ENCODE assay signal across 28 mouse cellular contexts in the genomic region with DNA sequence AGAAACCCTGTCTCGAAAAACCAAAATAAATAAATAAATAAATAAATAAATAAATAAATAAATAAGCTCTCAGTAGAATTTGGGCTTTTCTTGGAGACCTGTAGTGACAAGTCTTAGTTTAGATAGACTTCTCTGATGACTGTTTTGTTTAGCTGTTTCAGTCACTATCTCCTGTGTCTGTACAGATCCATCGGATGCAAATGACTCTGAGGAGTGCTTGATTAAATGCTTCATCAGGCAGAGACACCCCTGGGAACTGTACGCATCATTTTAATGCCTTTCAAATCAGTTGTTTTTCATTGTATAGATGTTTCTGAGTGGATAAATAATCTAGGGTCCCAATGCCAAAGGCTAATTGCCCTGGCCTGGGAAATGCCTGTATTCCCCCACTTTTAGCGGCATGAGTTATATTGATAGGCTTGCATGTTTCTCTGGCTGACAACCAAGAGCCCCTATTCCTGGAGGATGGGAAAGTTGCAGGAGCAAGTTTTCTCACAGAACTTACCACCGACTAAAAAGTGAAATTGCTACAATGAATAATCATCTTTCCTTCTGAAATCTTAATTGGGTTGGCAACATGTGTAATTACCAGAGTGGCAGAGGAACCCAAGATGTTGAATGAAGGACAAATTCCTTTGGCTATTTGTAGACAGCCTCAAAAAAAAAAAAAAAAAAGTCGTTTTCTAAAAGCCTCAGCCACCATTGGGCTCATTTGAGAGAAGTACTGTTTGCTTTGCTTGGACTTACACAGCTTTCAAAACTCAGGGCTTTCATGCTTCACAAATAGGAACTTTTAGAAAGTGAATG.
A peak's percentile ranks its signal among the peaks of the same experiment; 100 is the strongest.
DNase-seq lines count a peak whose midpoint lies in the region; ATAC-seq and TF ChIP-seq lines count a peak whose summit lies in the region.
"Had no signal": no experiment of that assay in that cellular context is flagged by ENCODE, and none has a peak within 500 bp of the region (broad histone marks: within the 10 kb centered on the region; RNA-seq: fewer than 3 reads in every experiment).

No protein-coding gene starts in this region.

- H3K9ac ChIP-seq in embryonic facial prominence, embryonic 14.5 days (ENCODE audit: low read depth, low read length): no peak overlapping the region
- no peak overlapping the region for H3K9ac ChIP-seq in midbrain, embryonic 12.5 days (replicated peaks)
- H3K9ac ChIP-seq in midbrain, embryonic 16.5 days (ENCODE audit: low read depth, low read length): no peak overlapping the region
- no peak overlapping the region for H3K9ac ChIP-seq in forebrain, embryonic 16.5 days (replicated peaks; ENCODE audit: low read depth, low read length)
- H3K9ac ChIP-seq: embryonic facial prominence, embryonic 13.5 days; heart, embryonic 13.5 days; limb, embryonic 12.5 days; liver, embryonic 15.5 days; lung, embryonic 14.5 days had no signal

- H3K4me3 ChIP-seq in embryonic facial prominence, embryonic 14.5 days (ENCODE audit: low read depth, low read length): no peak overlapping the region
- no peak overlapping the region for H3K4me3 ChIP-seq in embryonic facial prominence, embryonic 10.5 days
- H3K4me3 ChIP-seq in midbrain, embryonic 12.5 days: no peak overlapping the region
- H3K4me3 ChIP-seq in midbrain, embryonic 16.5 days (ENCODE audit: low read depth, low read length): no peak overlapping the region
- no peak overlapping the region for H3K4me3 ChIP-seq in forebrain, embryonic 16.5 days (replicated peaks; ENCODE audit: low read length)
- H3K4me3 ChIP-seq: embryonic facial prominence, embryonic 13.5 days; erythroblast, embryonic 14.5 days; heart, embryonic 13.5 days; limb, embryonic 12.5 days; liver, embryonic 15.5 days; midbrain, embryonic 10.5 days had no signal

- H3K27me3 ChIP-seq in embryonic facial prominence, embryonic 14.5 days (replicated peaks; ENCODE audit: control insufficient read depth, insufficient read depth, low read length): no peaks in the 10 kb centered on the region
- no peaks in the 10 kb centered on the region for H3K27me3 ChIP-seq in embryonic facial prominence, embryonic 10.5 days (replicated peaks; ENCODE audit: low read depth, poor library complexity, severe bottlenecking)
- H3K27me3 ChIP-seq in midbrain, embryonic 12.5 days: no peaks in the 10 kb centered on the region
- H3K27me3 ChIP-seq in midbrain, embryonic 16.5 days (ENCODE audit: control insufficient read depth, insufficient read depth, low read depth, low read length): no peaks in the 10 kb centered on the region
- no peaks in the 10 kb centered on the region for H3K27me3 ChIP-seq in forebrain, embryonic 16.5 days (replicated peaks; ENCODE audit: control insufficient read depth, insufficient read depth, low read length)
- H3K27me3 ChIP-seq: CH12.LX; embryonic facial prominence, embryonic 13.5 days; heart, embryonic 13.5 days; limb, embryonic 12.5 days; liver, embryonic 15.5 days had no signal

- no peak overlapping the region for H3K4me2 ChIP-seq in embryonic facial prominence, embryonic 14.5 days (ENCODE audit: low read depth, low read length)
- no peak overlapping the region for H3K4me2 ChIP-seq in midbrain, embryonic 12.5 days (replicated peaks)
- H3K4me2 ChIP-seq in midbrain, embryonic 16.5 days (ENCODE audit: low read length): no peak overlapping the region
- no peak overlapping the region for H3K4me2 ChIP-seq in forebrain, embryonic 16.5 days (ENCODE audit: low read length)
- H3K4me2 ChIP-seq: embryonic facial prominence, embryonic 13.5 days; heart, embryonic 13.5 days; limb, embryonic 12.5 days; liver, embryonic 15.5 days; lung, embryonic 14.5 days had no signal

- peaks cover 2% of the 10 kb centered on the region; the same call in 1 of the 2 replicates for H3K4me1 ChIP-seq in embryonic facial prominence, embryonic 14.5 days (ENCODE audit: control insufficient read depth, insufficient read depth, low read length)
- peaks cover 11% of the 10 kb centered on the region for H3K4me1 ChIP-seq in embryonic facial prominence, embryonic 10.5 days
- H3K4me1 ChIP-seq in midbrain, embryonic 12.5 days: no peaks in the 10 kb centered on the region
- H3K4me1 ChIP-seq in midbrain, embryonic 16.5 days (ENCODE audit: control insufficient read depth, insufficient read depth, low read length): no peaks in the 10 kb centered on the region
- no peaks in the 10 kb centered on the region for H3K4me1 ChIP-seq in forebrain, embryonic 16.5 days (replicated peaks; ENCODE audit: control insufficient read depth, insufficient read depth, low read length)
- H3K4me1 ChIP-seq: embryonic facial prominence, embryonic 13.5 days; heart, embryonic 13.5 days; limb, embryonic 12.5 days; liver, embryonic 15.5 days; midbrain, embryonic 10.5 days had no signal

- ATAC-seq in embryonic facial prominence, embryonic 14.5 days (ENCODE audit: low read depth): no peak
- ATAC-seq in midbrain, embryonic 12.5 days (ENCODE audit: low FRiP score, low read depth): peak; percentile 47; the same call in 1 of the 2 replicates
- ATAC-seq in midbrain, embryonic 16.5 days: no peak
- ATAC-seq in forebrain, embryonic 16.5 days: peak; percentile 82
- ATAC-seq: intestine, embryonic 16.5 days had no signal

- H3K9me3 ChIP-seq in embryonic facial prominence, embryonic 14.5 days (ENCODE audit: control insufficient read depth, low read length): no peaks in the 10 kb centered on the region
- H3K9me3 ChIP-seq in embryonic facial prominence, embryonic 10.5 days: no peaks in the 10 kb centered on the region
- no peaks in the 10 kb centered on the region for H3K9me3 ChIP-seq in midbrain, embryonic 12.5 days
- H3K9me3 ChIP-seq in midbrain, embryonic 16.5 days (replicated peaks; ENCODE audit: control insufficient read depth, low read length, poor library complexity, severe bottlenecking): no peaks in the 10 kb centered on the region
- no peaks in the 10 kb centered on the region for H3K9me3 ChIP-seq in forebrain, embryonic 16.5 days (ENCODE audit: control insufficient read depth, low read length)
- H3K9me3 ChIP-seq: embryonic facial prominence, embryonic 13.5 days; heart, embryonic 13.5 days; limb, embryonic 12.5 days; liver, embryonic 15.5 days; midbrain, embryonic 10.5 days had no signal

- WGBS in embryonic facial prominence, embryonic 14.5 days: 61% methylated on average over 6 of the region's 6 CpGs
- WGBS in embryonic facial prominence, embryonic 10.5 days: 65% methylated on average over 6 of the region's 6 CpGs
- WGBS in midbrain, embryonic 12.5 days: 61% methylated on average over 6 of the region's 6 CpGs
- 56% methylated on average over 6 of the region's 6 CpGs for WGBS in midbrain, embryonic 16.5 days
- 12% methylated on average over 6 of the region's 6 CpGs for WGBS in forebrain, embryonic 16.5 days

- TF ChIP-seq POLR2A in brain, embryonic 14.5 days (IDR thresholded peaks at IDR 0.05; ENCODE audit: borderline replicate concordance, extremely low read depth, insufficient read depth, insufficient read length, poor library complexity, severe bottlenecking): no peak

- H3K27ac ChIP-seq in embryonic facial prominence, embryonic 14.5 days (replicated peaks; ENCODE audit: low read depth, low read length): no peak overlapping the region
- H3K27ac ChIP-seq in embryonic facial prominence, embryonic 10.5 days (replicated peaks): no peak overlapping the region
- H3K27ac ChIP-seq in midbrain, embryonic 12.5 days (replicated peaks): no peak overlapping the region
- no peak overlapping the region for H3K27ac ChIP-seq in midbrain, embryonic 16.5 days (ENCODE audit: low read length)
- no peak overlapping the region for H3K27ac ChIP-seq in forebrain, embryonic 16.5 days (ENCODE audit: low read length)
- H3K27ac ChIP-seq: embryonic facial prominence, embryonic 13.5 days; heart, embryonic 13.5 days; limb, embryonic 12.5 days; liver, embryonic 15.5 days; midbrain, embryonic 10.5 days; stomach, postnatal 0 days had no signal

- DNase-seq in embryonic facial prominence, embryonic 14.5 days (ENCODE audit: low spot score): peak; percentile 37
- no peak for DNase-seq in embryonic facial prominence, embryonic 10.5 days (ENCODE audit: low spot score)
- DNase-seq in brain, embryonic 14.5 days (ENCODE audit: low read depth): peak; percentile 92
- DNase-seq in thymus, postnatal 4 days: no peak
- no peak for DNase-seq in lung, postnatal 10 days
- DNase-seq: adrenal gland, adult 8-10 months; cerebellum, adult 11 months; cerebellum, adult 9-10 months; embryo, embryonic 11 days; heart, postnatal 10 days; kidney, postnatal 14 days; layer of hippocampus, adult 9-11 months; lung, embryonic 14.5 days; right cerebral cortex, postnatal 4 days; thymus, adult 18-20 months; thymus, postnatal 25 days had no signal

- no peaks in the 10 kb centered on the region for H3K36me3 ChIP-seq in embryonic facial prominence, embryonic 14.5 days (ENCODE audit: control insufficient read depth, insufficient read depth, low read length)
- no peaks in the 10 kb centered on the region for H3K36me3 ChIP-seq in embryonic facial prominence, embryonic 10.5 days (replicated peaks)
- no peaks in the 10 kb centered on the region for H3K36me3 ChIP-seq in midbrain, embryonic 12.5 days
- H3K36me3 ChIP-seq in midbrain, embryonic 16.5 days (ENCODE audit: control insufficient read depth, insufficient read depth, low read length): no peaks in the 10 kb centered on the region
- no peaks in the 10 kb centered on the region for H3K36me3 ChIP-seq in forebrain, embryonic 16.5 days (ENCODE audit: control insufficient read depth, insufficient read depth)
- H3K36me3 ChIP-seq: embryonic facial prominence, embryonic 13.5 days; heart, embryonic 13.5 days; limb, embryonic 12.5 days; liver, embryonic 15.5 days; midbrain, embryonic 10.5 days had no signal

- TF ChIP-seq CTCF in brain, embryonic 14.5 days (IDR thresholded peaks at IDR 0.05; ENCODE audit: borderline replicate concordance, extremely low read depth, insufficient read depth, insufficient read length): no peak

Comparison
In these comparisons a context has a peak if more than half of its experiments do, and no peak if none do; other contexts are left out.
1. ATAC-seq: peak in midbrain, embryonic 12.5 days (single experiment) and forebrain, embryonic 16.5 days (single experiment); none in embryonic facial prominence, embryonic 14.5 days (single experiment) and midbrain, embryonic 16.5 days (single experiment).
2. DNase-seq: peak in embryonic facial prominence, embryonic 14.5 days (single experiment) and brain, embryonic 14.5 days (single experiment); none in embryonic facial prominence, embryonic 10.5 days (single experiment), thymus, postnatal 4 days (single experiment) and lung, postnatal 10 days (single experiment).